Mouse (Mus musculus) embryonic facial prominence, embryonic 10.5 days (tissue): ENCODE measurements around the gene Zbtb20. TPM values are rescaled to one million over a fixed set of nuclear protein-coding genes. Genes with fewer than 3 reads are reported as not detected.

Experiments
- DNase-seq: peaks from one replicate; pipeline ENCODE4 v3.0.0-alpha.2; 2017; ENCODE audit warnings: low spot score
- H3K27ac ChIP-seq: fragments of 300-500 bp; sonication (generic); replicated peaks from 2 replicates; pipeline ENCODE4 v1.5.1; 2016; ENCODE audit warnings: mild to moderate bottlenecking
- H3K27me3 ChIP-seq: fragments of 300-500 bp; sonication (generic); replicated peaks from 2 replicates; pipeline ENCODE4 v1.6.1; 2016; ENCODE audit warnings: low read depth, mild to moderate bottlenecking; ENCODE audit not compliant: poor library complexity, severe bottlenecking
- H3K36me3 ChIP-seq: fragments of 300-500 bp; sonication (generic); replicated peaks from 2 replicates; pipeline ENCODE4 v1.6.1; 2016; ENCODE audit warnings: mild to moderate bottlenecking, moderate library complexity
- H3K4me1 ChIP-seq: fragments of 300-500 bp; sonication (generic); 2 replicates; pipeline ENCODE4 v1.6.1; 2016
- H3K4me3 ChIP-seq: fragments of 300-500 bp; sonication (generic); 2 replicates; pipeline ENCODE4 v1.5.1; 2016; ENCODE audit warnings: mild to moderate bottlenecking, moderate library complexity
- H3K9me3 ChIP-seq: fragments of 300-500 bp; sonication (generic); 2 replicates; pipeline ENCODE4 v1.6.1; 2016; ENCODE audit warnings: mild to moderate bottlenecking
- WGBS: fragments of 180-500 bp; shearing (Covaris S2); methylation state at CpG from one replicate; pipeline ENCODE4 v1.1.7; 2016; 5-methylcytosine and 5-hydroxymethylcytosine counted together
- polyA plus RNA-seq: library from polyadenylated mRNA; unstranded; fragments of >200 nt; fragmentation: Nextera tagmentation; extraction: Ambion mirVana; gene quantifications from 2 replicates; pipeline ENCODE4 v1.2.1, GENCODE M21; 2016

Gene Zbtb20
- polyA plus RNA-seq, 1 experiment from 2014 or later = 20.1 TPM

- Histone ChIP-seq H3K4me3 (no peak overlapping the region), H3K36me3 (no peaks in the 10 kb centered on the region), H3K9me3 (no peaks in the 10 kb centered on the region), H3K27ac (no peak overlapping the region), H3K27me3 (no peaks in the 10 kb centered on the region), H3K4me1 (peaks cover 35% of the 10 kb centered on the region)
- no peak for DNase-seq
- WGBS = 85% methylated on average over 2 of the region's 2 CpGs
Measured at GRCm38 (mm10) chr16:43625289-43625688, 749.6 kb downstream of the Zbtb20 start.

DNA sequence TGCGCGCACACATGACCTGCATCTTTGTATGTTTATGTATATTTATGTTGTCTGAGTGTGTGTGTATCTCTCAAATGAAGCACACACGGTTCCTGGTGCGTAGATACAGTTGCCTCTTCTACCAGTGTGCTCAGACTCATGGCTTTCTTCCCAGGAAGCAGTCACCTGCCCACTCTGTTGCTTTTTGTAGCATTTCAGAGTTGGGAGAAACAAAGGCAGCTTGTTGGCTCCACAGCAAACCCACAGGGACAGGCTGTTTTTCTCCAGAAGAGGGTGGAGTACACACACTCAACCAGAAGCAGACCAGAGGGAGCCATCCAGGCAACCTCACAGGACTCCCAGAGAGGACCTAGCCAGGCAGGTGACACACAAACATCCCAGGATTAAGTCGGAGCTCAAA lies 750.3 kb downstream of the Zbtb20 start:
- Histone ChIP-seq H3K4me3 (no peak overlapping the region), H3K36me3 (no peaks in the 10 kb centered on the region), H3K27ac (no peak overlapping the region), H3K4me1 (peaks cover 32% of the 10 kb centered on the region), H3K9me3 (no peaks in the 10 kb centered on the region), H3K27me3 (no peaks in the 10 kb centered on the region)
- 91% methylated on average over 5 of the region's 5 CpGs for WGBS
- no peak for DNase-seq

GRCm38 (mm10) chr16:43628662-43629061 lies 753.0 kb downstream of the Zbtb20 start:
- no peaks in the 10 kb centered on the region for H3K27me3 ChIP-seq
- H3K36me3 ChIP-seq = no peaks in the 10 kb centered on the region
- DNase-seq = no peak
- no peaks in the 10 kb centered on the region for H3K9me3 ChIP-seq
- H3K4me3 ChIP-seq = no peak overlapping the region
- no peak overlapping the region for H3K27ac ChIP-seq
- peaks cover 12% of the 10 kb centered on the region; the same call in 1 of the 2 replicates for H3K4me1 ChIP-seq
- WGBS = 90% methylated on average over 5 of the region's 5 CpGs

DNA sequence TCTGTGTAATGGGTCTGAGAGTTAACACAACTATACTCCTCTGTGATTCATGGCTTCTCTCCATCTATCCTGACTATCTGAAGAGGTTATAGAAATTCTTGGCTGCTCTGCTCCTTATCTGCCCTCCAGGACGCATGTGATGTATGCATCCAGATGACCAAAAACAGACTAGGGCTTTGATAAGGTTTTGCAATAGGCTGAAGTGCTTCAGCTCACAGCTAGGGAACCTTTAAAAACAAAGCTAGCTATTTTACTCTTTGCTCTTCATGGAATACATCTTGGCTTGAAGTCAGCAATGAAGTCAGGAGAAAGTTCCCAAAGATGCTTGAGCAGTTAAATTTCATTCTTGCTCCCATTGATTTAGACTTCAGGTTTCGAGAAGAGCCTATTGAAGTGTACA lies 756.1 kb downstream of the Zbtb20 start:
- WGBS = 85% methylated on average over 2 of the region's 2 CpGs
- no peaks in the 10 kb centered on the region for H3K27me3 ChIP-seq
- no peak overlapping the region for H3K27ac ChIP-seq
- no peak for DNase-seq
- no peaks in the 10 kb centered on the region for H3K36me3 ChIP-seq
- H3K4me3 ChIP-seq = no peak overlapping the region
- H3K4me1 ChIP-seq = no peaks in the 10 kb centered on the region
- H3K9me3 ChIP-seq = no peaks in the 10 kb centered on the region

- no peaks in the 10 kb centered on the region for H3K27me3 ChIP-seq
- no peak for DNase-seq
- H3K4me1 ChIP-seq = no peaks in the 10 kb centered on the region
- H3K4me3 ChIP-seq = no peak overlapping the region
- no peak overlapping the region for H3K27ac ChIP-seq
- WGBS = 93% methylated on average over 7 of the region's 7 CpGs
- no peaks in the 10 kb centered on the region for H3K9me3 ChIP-seq
- H3K36me3 ChIP-seq = no peaks in the 10 kb centered on the region
Measured at GRCm38 (mm10) chr16:43634037-43634436, 758.4 kb downstream of the Zbtb20 start.

DNA sequence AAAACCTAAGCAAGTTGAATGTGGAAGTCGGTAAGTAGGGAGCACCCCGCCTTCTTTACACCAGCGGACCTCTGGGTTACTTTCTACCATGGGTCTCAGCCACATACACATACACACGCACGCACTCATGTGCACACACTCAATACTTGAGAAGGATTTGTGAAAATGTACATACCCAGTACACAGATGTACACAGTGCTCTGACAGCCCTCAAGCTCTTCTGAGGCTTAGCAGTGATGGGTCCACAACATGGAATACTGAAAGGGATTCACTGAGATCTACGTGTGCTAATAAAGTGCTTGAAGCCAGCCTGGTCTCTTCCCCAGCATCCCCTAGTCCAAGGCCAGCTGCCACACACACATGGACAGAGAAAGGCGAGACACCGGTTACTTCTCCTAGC lies 761.6 kb downstream of the Zbtb20 start:
- no peak overlapping the region for H3K4me3 ChIP-seq
- H3K36me3 ChIP-seq = no peaks in the 10 kb centered on the region
- DNase-seq = no peak
- H3K27ac ChIP-seq = no peak overlapping the region
- WGBS = 93% methylated on average over 8 of the region's 8 CpGs
- H3K9me3 ChIP-seq = no peaks in the 10 kb centered on the region
- no peaks in the 10 kb centered on the region for H3K27me3 ChIP-seq
- H3K4me1 ChIP-seq = no peaks in the 10 kb centered on the region

DNA sequence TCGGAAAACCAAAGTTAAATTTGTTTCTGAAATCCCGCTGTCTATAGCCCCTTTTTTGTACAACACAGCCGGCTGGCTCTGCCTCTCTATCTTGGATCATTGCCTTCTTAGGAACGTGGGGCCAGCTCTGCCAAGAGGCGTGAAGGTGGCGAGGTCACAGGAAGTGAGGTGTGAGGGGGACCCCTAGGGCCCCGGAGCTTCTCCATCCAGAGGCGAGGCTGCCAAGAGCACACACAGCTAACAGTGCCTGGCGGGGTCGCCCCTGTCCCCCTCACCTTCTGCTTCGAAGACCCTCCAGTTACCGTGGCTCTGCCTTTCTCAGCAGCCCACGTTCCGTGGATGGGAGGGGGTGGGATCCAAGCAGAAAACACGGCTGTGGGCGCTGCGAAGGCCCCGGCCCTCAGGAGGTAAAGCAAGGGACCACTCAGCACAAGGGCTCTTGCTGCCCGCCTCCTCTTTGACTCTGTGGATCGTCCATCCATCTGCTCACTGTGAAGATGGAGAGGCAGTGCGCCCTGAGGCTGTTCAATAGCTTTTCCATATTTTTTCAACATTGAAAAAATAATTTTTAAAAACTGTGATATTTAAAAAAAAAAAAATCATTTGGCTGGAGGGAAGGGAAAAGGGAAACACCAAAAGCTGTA lies 762.8 kb downstream of the Zbtb20 start:
- no peaks in the 10 kb centered on the region for H3K4me1 ChIP-seq
- H3K36me3 ChIP-seq = no peaks in the 10 kb centered on the region
- H3K27me3 ChIP-seq = no peaks in the 10 kb centered on the region
- H3K27ac ChIP-seq = no peak overlapping the region
- H3K9me3 ChIP-seq = no peaks in the 10 kb centered on the region
- WGBS = 79% methylated on average over 21 of the region's 21 CpGs
- DNase-seq = no peak
- H3K4me3 ChIP-seq = no peak overlapping the region

- Histone ChIP-seq H3K4me1 (no peaks in the 10 kb centered on the region), H3K36me3 (no peaks in the 10 kb centered on the region), H3K9me3 (no peaks in the 10 kb centered on the region), H3K27ac (no peak overlapping the region), H3K27me3 (no peaks in the 10 kb centered on the region), H3K4me3 (no peak overlapping the region)
- 88% methylated on average over 8 of the region's 8 CpGs for WGBS
- no peak for DNase-seq
Measured at GRCm38 (mm10) chr16:43641230-43641629, 765.5 kb downstream of the Zbtb20 start.

- DNase-seq = no peak
- no peaks in the 10 kb centered on the region for H3K36me3 ChIP-seq
- no peak overlapping the region for H3K27ac ChIP-seq
- H3K4me3 ChIP-seq = no peak overlapping the region
- H3K27me3 ChIP-seq = no peaks in the 10 kb centered on the region
- H3K4me1 ChIP-seq = no peaks in the 10 kb centered on the region
- WGBS = 87% methylated on average over 4 of the region's 4 CpGs
- H3K9me3 ChIP-seq = no peaks in the 10 kb centered on the region
Measured at GRCm38 (mm10) chr16:43645879-43646278, 770.2 kb downstream of the Zbtb20 start.

- Histone ChIP-seq H3K27me3 (no peaks in the 10 kb centered on the region), H3K9me3 (no peaks in the 10 kb centered on the region), H3K27ac (no peak overlapping the region), H3K4me1 (no peaks in the 10 kb centered on the region), H3K36me3 (no peaks in the 10 kb centered on the region), H3K4me3 (no peak overlapping the region)
- 90% methylated on average over 3 of the region's 3 CpGs for WGBS
- no peak for DNase-seq
Measured at GRCm38 (mm10) chr16:43646943-43647342, 771.3 kb downstream of the Zbtb20 start.

DNA sequence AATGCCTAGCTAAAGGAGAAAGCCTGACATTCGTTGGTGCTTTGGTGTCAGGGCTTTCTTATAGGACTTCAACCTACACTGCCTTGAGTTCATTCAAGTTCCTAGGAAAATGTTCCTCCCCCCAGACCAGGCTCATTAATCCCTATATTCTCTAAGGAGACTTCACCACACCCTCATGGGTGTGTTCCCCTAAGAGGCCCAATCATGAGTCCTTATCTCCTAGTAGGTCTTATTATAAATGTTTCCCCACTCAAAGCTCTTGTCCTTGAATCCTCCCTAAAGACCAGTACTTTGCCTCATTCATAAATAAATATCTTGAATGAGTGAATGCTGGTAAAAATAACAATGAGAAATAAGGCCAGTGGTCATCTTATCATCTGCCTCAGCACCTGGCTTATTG lies 772.0 kb downstream of the Zbtb20 start:
- WGBS = 91% methylated on average over 1 of the region's 1 CpGs
- Histone ChIP-seq H3K4me3 (no peak overlapping the region), H3K27me3 (no peaks in the 10 kb centered on the region), H3K27ac (no peak overlapping the region), H3K36me3 (no peaks in the 10 kb centered on the region), H3K9me3 (no peaks in the 10 kb centered on the region), H3K4me1 (no peaks in the 10 kb centered on the region)
- no peak for DNase-seq

- no peaks in the 10 kb centered on the region for H3K9me3 ChIP-seq
- H3K4me1 ChIP-seq = no peaks in the 10 kb centered on the region
- no peak overlapping the region for H3K4me3 ChIP-seq
- H3K27ac ChIP-seq = no peak overlapping the region
- DNase-seq = no peak
- H3K36me3 ChIP-seq = no peaks in the 10 kb centered on the region
- WGBS = 97% methylated on average over 3 of the region's 3 CpGs
- H3K27me3 ChIP-seq = no peaks in the 10 kb centered on the region
Measured at GRCm38 (mm10) chr16:43650355-43651080, 774.8 kb downstream of the Zbtb20 start.

DNA sequence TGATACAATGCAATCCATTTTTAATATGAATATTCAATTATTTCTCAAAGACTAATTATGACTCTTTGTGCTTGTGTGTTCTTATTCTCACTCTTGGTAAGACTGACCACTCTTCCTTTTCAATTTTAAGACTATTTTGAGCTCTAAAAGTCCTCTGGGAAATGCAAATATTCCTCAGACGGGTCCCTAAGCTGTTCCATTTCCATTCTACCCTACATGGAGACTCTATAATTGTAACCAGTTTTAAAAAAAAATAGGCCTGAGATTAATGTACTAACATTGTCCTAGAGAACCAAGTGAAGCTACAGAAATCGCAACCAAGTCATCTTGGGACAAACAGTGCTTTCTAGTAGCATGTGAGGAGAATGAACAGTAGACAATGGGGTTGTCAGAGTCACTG lies 777.6 kb downstream of the Zbtb20 start:
- WGBS = 83% methylated on average over 2 of the region's 2 CpGs
- H3K27ac ChIP-seq = no peak overlapping the region
- no peaks in the 10 kb centered on the region for H3K4me1 ChIP-seq
- DNase-seq = no peak
- H3K27me3 ChIP-seq = no peaks in the 10 kb centered on the region
- no peaks in the 10 kb centered on the region for H3K9me3 ChIP-seq
- no peaks in the 10 kb centered on the region for H3K36me3 ChIP-seq
- H3K4me3 ChIP-seq = no peak overlapping the region
